Mouse (Mus musculus) heart, adult 2 months (tissue): ENCODE measurements at regions not wholly inside any gene's neighbourhood (a gene's known extent, or its start where the extent isn't known, plus 50 kb on each side); places are given as distances from the start of the nearest gene placed in this dataset.

ENCODE experiments used
- DNase-seq, 2 experiments: peaks; one replicate each; pipeline ENCODE4 v3.0.0; 2021
- H3K27ac ChIP-seq: fragments of 200-600 bp; 2 replicates; pipeline ENCODE4 v1.8.1; 2022
- H3K27me3 ChIP-seq: fragments of 200-500 bp; 2 replicates; pipeline ENCODE4 v1.6.1; 2012; ENCODE audit warnings: mild to moderate bottlenecking, low read length, inconsistent platforms, mixed read lengths; ENCODE audit not compliant: control insufficient read depth, insufficient read depth
- H3K36me3 ChIP-seq: fragments of 200-500 bp; 2 replicates; pipeline ENCODE4 v1.6.1; 2012; ENCODE audit warnings: low read length, inconsistent platforms; ENCODE audit not compliant: control insufficient read depth, insufficient read depth
- H3K4me1 ChIP-seq: fragments of 200-500 bp; 2 replicates; pipeline ENCODE4 v1.6.1; 2011; ENCODE audit warnings: low read length; ENCODE audit not compliant: control insufficient read depth, insufficient read depth
- H3K4me3 ChIP-seq: fragments of 200-600 bp; 2 replicates; pipeline ENCODE4 v1.8.1; 2022
- H3K79me2 ChIP-seq: fragments of 200-500 bp; replicated peaks from 2 replicates; pipeline ENCODE4 v1.6.1; 2012; ENCODE audit warnings: mild to moderate bottlenecking, inconsistent platforms, low read length, moderate library complexity, mixed read lengths; ENCODE audit not compliant: control insufficient read depth, insufficient read depth
- H3K9ac ChIP-seq: fragments of 200-500 bp; 2 replicates; pipeline ENCODE4 v1.6.1; 2012; ENCODE audit warnings: low read depth, mild to moderate bottlenecking, control low read depth, inconsistent platforms, low read length, mixed read lengths
- CTCF ChIP-seq: fragments of 200-600 bp; IDR thresholded peaks from 2 replicates; pipeline ENCODE4 v1.8.1; 2022; ENCODE audit warnings: antibody characterized with exemption, mild to moderate bottlenecking, moderate library complexity
- EP300 ChIP-seq: fragments of 200-500 bp; IDR thresholded peaks from 2 replicates; pipeline ENCODE4 v1.6.1; 2011; ENCODE audit warnings: low read depth, low read length, control low read depth; ENCODE audit not compliant: insufficient read depth
- POLR2A ChIP-seq: fragments of 200-500 bp; IDR thresholded peaks from 2 replicates; pipeline ENCODE4 v1.6.1; 2011; ENCODE audit warnings: mild to moderate bottlenecking, low read depth, low read length, control low read depth; ENCODE audit not compliant: insufficient read depth
- WGBS: fragments of 180-500 bp; shearing (Covaris S2); methylation state at CpG from one replicate; pipeline ENCODE4 v1.1.7; 2018; 5-methylcytosine and 5-hydroxymethylcytosine counted together
- intact Hi-C: fragments of 180-260 bp; cut with DNase I; formaldehyde crosslinking; loops from one replicate; pipeline ENCODE4 v1.15.1; 2025

DNA sequence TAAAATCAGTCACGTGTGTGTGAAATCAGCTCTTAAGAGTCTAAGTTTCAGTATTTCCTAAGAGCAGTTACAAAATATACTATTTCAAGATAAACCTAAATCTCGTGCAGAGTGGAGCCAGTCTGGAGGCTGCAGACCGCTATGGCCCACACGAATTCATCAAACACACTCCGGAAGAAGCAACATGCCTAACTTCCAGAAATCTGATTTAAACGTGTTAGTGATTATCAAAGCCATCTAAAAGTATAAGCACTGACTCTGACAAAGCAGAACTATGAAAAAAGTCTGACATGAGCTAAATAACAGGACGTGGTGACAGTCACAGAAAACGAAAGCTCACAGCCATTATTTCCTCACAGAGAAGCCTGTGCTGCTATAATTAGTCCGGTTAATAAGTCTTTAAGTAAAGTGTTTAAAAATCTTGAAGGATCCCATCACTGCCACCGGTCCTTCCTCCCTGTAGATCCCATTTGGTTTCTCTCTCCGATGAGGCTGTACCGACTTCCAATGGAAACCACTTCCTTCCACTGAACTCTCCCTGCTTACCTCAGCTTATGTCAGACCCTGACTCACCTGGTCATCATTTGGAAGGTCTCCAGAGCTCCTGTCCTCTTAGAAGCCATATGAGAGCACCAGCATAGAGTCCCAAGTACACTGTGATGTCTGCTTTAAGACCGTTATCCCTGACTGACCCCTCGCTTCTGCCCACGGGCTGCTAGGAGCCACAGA, 189.0 kb upstream of the Mkln1 start:
- no peak overlapping the region for H3K4me3 ChIP-seq
- peaks cover 15% of the 10 kb centered on the region for H3K79me2 ChIP-seq
- intact Hi-C loops, result no loop called here
- H3K9ac ChIP-seq, result no peak overlapping the region
- H3K36me3 ChIP-seq, result peaks cover 79% of the 10 kb centered on the region
- WGBS, result 63% methylated on average over 15 of the region's 15 CpGs
- no peak for TF ChIP-seq CTCF
- H3K27me3 ChIP-seq, result no peaks in the 10 kb centered on the region
- H3K27ac ChIP-seq, result no peak overlapping the region
- DNase-seq, result no peak
- peaks cover 27% of the 10 kb centered on the region for H3K4me1 ChIP-seq

DNA sequence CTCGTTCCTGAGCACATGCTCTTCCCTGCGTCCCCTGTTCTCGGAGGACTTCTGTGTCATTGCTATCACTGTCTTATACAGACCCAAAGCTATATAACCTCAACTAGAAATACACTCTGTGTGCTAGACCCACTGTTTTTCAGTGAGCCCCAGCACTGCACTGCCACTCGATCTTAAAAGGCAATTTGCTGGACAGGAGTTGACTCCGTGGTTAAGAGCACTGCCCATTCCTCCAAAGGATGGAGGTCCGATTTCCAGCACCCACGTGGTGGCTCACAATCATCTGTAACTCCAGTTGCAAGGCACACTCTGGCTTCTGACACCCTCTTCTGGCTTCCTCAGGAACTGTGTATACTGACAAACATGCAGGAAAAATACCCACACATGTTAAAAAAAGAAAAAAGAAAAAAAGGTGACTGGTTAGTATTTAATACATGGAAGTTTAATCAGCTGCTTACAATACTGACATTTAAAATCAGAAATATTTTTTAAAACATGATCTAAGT, 188.3 kb upstream of the Mkln1 start:
- H3K79me2 ChIP-seq, result peaks cover 13% of the 10 kb centered on the region
- intact Hi-C loops, result no loop called here
- peaks cover 26% of the 10 kb centered on the region for H3K4me1 ChIP-seq
- no peak overlapping the region for H3K27ac ChIP-seq
- no peak for DNase-seq
- no peak overlapping the region for H3K9ac ChIP-seq
- H3K27me3 ChIP-seq, result no peaks in the 10 kb centered on the region
- no peak overlapping the region for H3K4me3 ChIP-seq
- peaks cover 77% of the 10 kb centered on the region for H3K36me3 ChIP-seq
- TF ChIP-seq CTCF (peak; percentile 44), EP300 (no peak)
- WGBS, result 75% methylated on average over 7 of the region's 7 CpGs

DNA sequence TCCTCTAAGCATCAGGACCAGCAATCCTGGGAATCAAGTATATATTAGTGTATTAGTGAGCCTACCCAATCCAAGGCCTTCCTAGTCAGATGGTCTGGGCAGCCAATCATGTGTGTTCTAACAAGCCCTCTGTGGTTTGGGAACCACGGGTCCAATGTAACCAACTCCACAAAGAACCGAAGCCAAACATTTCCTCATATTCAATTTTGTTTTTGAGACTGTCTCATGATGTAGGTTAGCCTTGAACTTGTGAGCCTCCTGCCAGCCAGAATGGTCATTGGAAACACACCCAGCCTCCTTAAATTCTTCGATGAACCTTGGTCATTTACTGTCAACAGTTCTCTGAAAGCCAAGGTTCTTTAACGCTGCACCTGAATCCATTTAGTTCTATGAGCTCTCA, 187.4 kb upstream of the Mkln1 start:
- Histone ChIP-seq H3K4me1 (peaks cover 21% of the 10 kb centered on the region), H3K36me3 (peaks cover 72% of the 10 kb centered on the region), H3K27ac (no peak overlapping the region), H3K79me2 (peaks cover 15% of the 10 kb centered on the region), H3K9ac (no peak overlapping the region), H3K27me3 (no peaks in the 10 kb centered on the region), H3K4me3 (no peak overlapping the region)
- TF ChIP-seq EP300, result no peak
- TF ChIP-seq POLR2A, result no peak
- intact Hi-C loops, result no loop called here
- DNase-seq, result no peak
- WGBS, result 74% methylated on average over 4 of the region's 4 CpGs

DNA sequence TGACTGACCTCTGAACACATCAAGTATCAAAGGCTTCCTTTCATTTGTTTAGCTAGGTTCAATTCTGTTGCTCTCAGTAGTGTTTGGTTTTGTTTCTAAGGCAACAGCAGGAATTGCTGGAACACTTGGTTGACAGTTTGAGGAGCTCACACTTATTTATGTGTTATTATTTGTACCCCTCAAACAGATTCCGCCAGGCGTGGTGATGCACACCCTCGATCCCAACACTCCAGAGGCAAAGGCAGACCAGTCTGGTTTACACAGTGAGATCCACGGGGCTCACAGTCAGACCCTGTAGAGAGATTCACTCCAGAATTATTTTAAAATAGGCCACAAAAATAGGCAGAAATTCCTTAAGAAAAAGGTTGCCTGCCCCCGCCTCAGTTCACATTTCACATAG, 186.9 kb upstream of the Mkln1 start:
- H3K27me3 ChIP-seq, result no peaks in the 10 kb centered on the region
- WGBS, result 77% methylated on average over 5 of the region's 5 CpGs
- H3K4me3 ChIP-seq, result no peak overlapping the region
- no peak overlapping the region for H3K27ac ChIP-seq
- no peak for DNase-seq
- intact Hi-C loops, result loop anchor here (2.0 kb wide), 1 partner anchor 13 kb away; no protein-coding TSS in a partner anchor
- H3K36me3 ChIP-seq, result peaks cover 67% of the 10 kb centered on the region
- peaks cover 18% of the 10 kb centered on the region for H3K4me1 ChIP-seq
- TF ChIP-seq POLR2A (no peak), CTCF (no peak), EP300 (no peak)
- H3K9ac ChIP-seq, result no peak overlapping the region
- H3K79me2 ChIP-seq, result peaks cover 16% of the 10 kb centered on the region

DNA sequence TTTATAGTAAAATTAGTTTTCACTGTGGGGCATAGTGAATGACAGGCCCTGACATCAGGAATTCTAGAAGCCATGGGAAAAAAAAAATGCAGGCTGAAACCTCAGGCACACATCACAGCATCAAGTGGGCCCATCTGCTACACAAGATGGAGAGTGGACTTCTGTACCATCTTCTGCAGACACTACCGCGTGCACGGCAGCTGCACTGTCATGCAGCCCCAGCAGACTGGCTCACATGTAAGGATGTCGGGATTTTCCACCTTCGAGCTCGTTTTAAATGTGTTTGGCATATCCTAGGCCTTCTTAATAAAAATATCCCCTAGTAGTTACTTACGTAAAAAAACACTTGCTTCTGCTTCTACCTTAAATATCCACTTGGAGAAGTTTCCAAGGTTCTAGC, 186.5 kb upstream of the Mkln1 start:
- Histone ChIP-seq H3K79me2 (peaks cover 16% of the 10 kb centered on the region), H3K36me3 (peaks cover 64% of the 10 kb centered on the region), H3K9ac (no peak overlapping the region; the same call in 1 of the 2 replicates), H3K4me3 (no peak overlapping the region), H3K27ac (no peak overlapping the region; the same call in 1 of the 2 replicates), H3K27me3 (no peaks in the 10 kb centered on the region), H3K4me1 (peaks cover 18% of the 10 kb centered on the region)
- DNase-seq, result no peak
- no peak for TF ChIP-seq POLR2A
- no peak for TF ChIP-seq CTCF
- no peak for TF ChIP-seq EP300
- intact Hi-C loops, result loop anchor here (2.0 kb wide), 1 partner anchor 13 kb away; no protein-coding TSS in a partner anchor
- WGBS, result 70% methylated on average over 7 of the region's 7 CpGs

DNA sequence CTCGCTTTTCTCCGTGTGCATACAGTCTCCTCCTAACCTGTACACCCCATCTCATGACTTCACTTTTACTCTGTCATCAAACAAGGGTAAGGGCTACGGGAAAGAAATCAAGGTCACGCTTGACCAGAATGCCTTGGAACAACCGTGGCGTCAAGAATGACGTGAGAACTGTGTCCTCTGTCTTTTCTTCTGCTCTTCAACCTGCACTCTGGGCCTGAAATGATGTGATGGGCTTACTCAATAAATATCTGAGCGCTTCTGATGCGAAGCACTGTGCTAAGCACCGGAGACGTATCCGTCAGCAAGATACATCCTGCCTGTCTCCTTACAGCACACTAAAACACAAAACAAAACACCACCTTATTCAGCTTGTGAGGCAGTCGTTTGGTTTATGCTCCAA, 185.8 kb upstream of the Mkln1 start:
- Histone ChIP-seq H3K27me3 (no peaks in the 10 kb centered on the region), H3K4me1 (peaks cover 18% of the 10 kb centered on the region), H3K27ac (no peak overlapping the region; the same call in 1 of the 2 replicates), H3K9ac (no peak overlapping the region), H3K36me3 (peaks cover 60% of the 10 kb centered on the region), H3K79me2 (peaks cover 16% of the 10 kb centered on the region), H3K4me3 (no peak overlapping the region)
- intact Hi-C loops, result loop anchor here (2.0 kb wide), 1 partner anchor 14 kb away; no protein-coding TSS in a partner anchor
- TF ChIP-seq CTCF, result no peak
- no peak for TF ChIP-seq EP300
- no peak for TF ChIP-seq POLR2A
- no peak for DNase-seq
- 80% methylated on average over 13 of the region's 13 CpGs for WGBS
